Mouse (Mus musculus) spleen, adult 2 months (tissue): Measurements from ENCODE around the gene Anapc15. TPM values are rescaled to one million over a fixed set of nuclear protein-coding genes. Genes with fewer than 3 reads are reported as not detected.

Experiments
- DNase-seq, 2 experiments: peaks; one replicate each; pipeline versions ENCODE4 v3.0.0 to v3.0.0-alpha.2; 2012 to 2021; ENCODE audit warnings: low spot score in 2 of 2, low read depth in 1 of 2
- H3K27ac ChIP-seq: fragments of 200-500 bp; 2 replicates; pipeline ENCODE4 v1.5.1; 2012; ENCODE audit warnings: low read length, inconsistent platforms; ENCODE audit not compliant: insufficient read depth
- H3K27me3 ChIP-seq: fragments of 200-500 bp; 2 replicates; pipeline ENCODE4 v1.6.1; 2012; ENCODE audit warnings: mild to moderate bottlenecking, moderate library complexity, low read length, inconsistent platforms; ENCODE audit not compliant: control insufficient read depth, insufficient read depth
- H3K36me3 ChIP-seq: fragments of 200-500 bp; 2 replicates; pipeline ENCODE4 v1.6.1; 2012; ENCODE audit warnings: mild to moderate bottlenecking, low read length, inconsistent platforms; ENCODE audit not compliant: control insufficient read depth, insufficient read depth
- H3K4me1 ChIP-seq: fragments of 200-500 bp; 2 replicates; pipeline ENCODE4 v1.6.1; 2011; ENCODE audit warnings: inconsistent platforms; ENCODE audit not compliant: control insufficient read depth, insufficient read depth, insufficient read length
- H3K4me3 ChIP-seq: fragments of 200-500 bp; 2 replicates; pipeline ENCODE4 v1.5.1; 2011; ENCODE audit warnings: mild to moderate bottlenecking, inconsistent platforms; ENCODE audit not compliant: insufficient read depth, insufficient read length; ENCODE audit errors: extremely low read depth
- CTCF ChIP-seq: fragments of 200-500 bp; IDR thresholded peaks from 2 replicates; pipeline ENCODE4 v1.5.1; 2011; ENCODE audit warnings: mild to moderate bottlenecking, inconsistent platforms; ENCODE audit not compliant: insufficient read depth, insufficient read length, insufficient replicate concordance; ENCODE audit errors: extremely low read depth
- POLR2A ChIP-seq: fragments of 200-500 bp; IDR thresholded peaks from 2 replicates; pipeline ENCODE4 v1.6.1; 2011; ENCODE audit warnings: low read depth, low read length, inconsistent platforms
- WGBS: fragments of 180-500 bp; shearing (Covaris S2); methylation state at CpG from one replicate; pipeline ENCODE4 v1.1.7; 2018; 5-methylcytosine and 5-hydroxymethylcytosine counted together
- polyA plus RNA-seq: library from polyadenylated mRNA; depleted of rRNA; stranded (reverse); fragments of >200 nt; gene quantifications from 2 replicates; pipeline ENCODE4 v1.2.3, GENCODE M21; 2012; rRNA removed

Anapc15 gene
- 34.4 and 37.1 TPM in 2 replicates for polyA plus RNA-seq

- Histone ChIP-seq H3K4me3 (no peak within 1 kb of the TSS), H3K27me3 (no peaks in the 10 kb centered on the region), H3K27ac (no peak within 1 kb of the TSS), H3K4me1 (no peaks in the 10 kb centered on the region), H3K36me3 (no peaks in the 10 kb centered on the region)
- 62% methylated on average over 3 of the region's 3 CpGs for WGBS
- TF ChIP-seq CTCF (no peak), POLR2A (no peak)
- DNase-seq: no peak
Observed at GRCm38 (mm10) chr7:101863415-101863814, at the start of gene Anapc15. Gene Anapc15, plus strand, starts transcription at chr7:101863715.

DNA sequence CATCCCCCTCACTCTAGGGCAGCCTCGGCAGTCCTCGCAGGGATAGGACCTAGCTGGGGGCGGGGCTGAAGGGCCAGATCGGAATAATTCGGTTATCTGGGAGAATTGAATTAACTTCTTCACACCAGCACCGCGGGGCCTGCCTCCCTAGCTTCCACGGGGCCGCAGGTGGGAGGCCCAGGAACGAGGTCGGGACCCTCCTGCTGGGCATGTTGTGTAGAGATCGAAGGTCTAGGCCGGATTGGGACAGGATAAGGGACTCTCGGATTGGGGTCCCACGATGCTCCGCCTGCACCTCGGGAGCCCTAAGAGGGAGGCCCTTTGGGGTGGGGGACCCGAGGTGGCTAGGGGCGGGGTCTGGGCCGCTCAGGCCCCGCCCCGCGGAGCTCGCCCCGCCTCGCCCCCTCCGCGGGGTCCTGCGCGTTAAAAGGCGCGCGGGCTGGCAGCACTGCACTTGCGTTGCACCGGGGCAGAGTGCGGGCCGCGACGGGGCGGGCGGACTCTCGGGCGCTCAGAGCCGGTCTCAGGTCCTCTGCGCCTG, 45.6 kb upstream of the Anapc15 start, which contains the start of gene Phox2a:
Gene Phox2a (plus strand): TSS at position 453 of the 541 bp plus-strand sequence.
- DNase-seq: no peak
- peaks cover 29% of the 10 kb centered on the region for H3K27me3 ChIP-seq
- no peak within 1 kb of the TSS for H3K27ac ChIP-seq
- H3K36me3 ChIP-seq: no peaks in the 10 kb centered on the region
- WGBS: 7% methylated on average over 42 of the region's 45 CpGs
- TF ChIP-seq CTCF (no peak), POLR2A (no peak)
- H3K4me1 ChIP-seq: peaks cover 15% of the 10 kb centered on the region
- H3K4me3 ChIP-seq: no peak within 1 kb of the TSS

- Histone ChIP-seq H3K27ac (no peak overlapping the region), H3K4me3 (no peak overlapping the region; the same call in 1 of the 2 replicates), H3K4me1 (peaks cover 15% of the 10 kb centered on the region), H3K27me3 (peaks cover 29% of the 10 kb centered on the region), H3K36me3 (peaks cover 3% of the 10 kb centered on the region; the same call in 1 of the 2 replicates)
- TF ChIP-seq POLR2A (no peak), CTCF (no peak)
- 6% methylated on average over 35 of the region's 35 CpGs for WGBS
- DNase-seq: no peak
Observed at GRCm38 (mm10) chr7:101820295-101821030, 43.1 kb upstream of the Anapc15 start.

DNA sequence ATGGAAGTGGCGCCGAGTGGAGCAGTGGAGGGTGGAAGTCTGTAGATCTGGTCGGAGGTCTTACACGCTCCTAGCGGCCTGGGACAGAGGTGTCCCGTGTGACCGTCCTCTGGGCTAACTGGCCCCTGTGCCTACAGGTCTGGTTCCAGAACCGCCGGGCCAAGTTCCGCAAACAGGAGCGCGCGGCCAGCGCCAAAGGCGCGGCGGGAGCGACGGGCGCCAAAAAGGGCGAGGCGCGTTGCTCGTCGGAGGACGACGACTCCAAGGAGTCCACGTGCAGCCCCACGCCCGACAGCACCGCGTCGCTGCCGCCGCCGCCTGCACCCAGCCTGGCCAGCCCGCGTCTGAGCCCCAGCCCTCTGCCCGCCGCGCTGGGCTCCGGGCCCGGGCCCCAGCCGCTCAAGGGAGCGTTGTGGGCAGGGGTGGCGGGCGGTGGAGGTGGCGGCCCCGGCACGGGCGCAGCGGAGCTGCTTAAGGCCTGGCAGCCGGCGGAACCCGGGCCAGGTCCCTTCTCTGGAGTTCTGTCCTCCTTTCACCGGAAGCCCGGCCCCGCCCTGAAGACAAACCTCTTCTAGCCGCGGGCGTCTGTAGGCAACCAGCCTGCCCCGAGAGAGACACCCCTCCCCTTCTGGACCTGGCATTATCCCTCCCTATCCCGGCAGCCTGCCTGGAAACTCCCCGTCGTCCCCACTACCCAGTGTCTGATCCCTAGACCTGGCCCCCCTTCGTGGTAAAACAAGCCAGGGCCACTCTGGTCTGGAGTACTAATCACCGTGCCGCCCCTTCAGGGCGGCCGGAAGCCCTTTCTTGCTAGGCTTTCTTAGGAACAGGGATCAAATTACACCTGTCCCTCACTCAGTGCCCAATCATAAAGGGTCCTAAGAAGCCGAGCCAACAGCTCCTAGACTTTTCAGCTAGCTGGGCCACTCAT, 41.7 kb upstream of the Anapc15 start:
- peak overlapping the region; percentile 49 for H3K4me3 ChIP-seq
- WGBS: 3% methylated on average over 71 of the region's 71 CpGs
- no peak for DNase-seq
- H3K27me3 ChIP-seq: peaks cover 29% of the 10 kb centered on the region
- peaks cover 7% of the 10 kb centered on the region for H3K36me3 ChIP-seq
- no peak for TF ChIP-seq POLR2A
- no peak for TF ChIP-seq CTCF
- peaks cover 15% of the 10 kb centered on the region for H3K4me1 ChIP-seq
- H3K27ac ChIP-seq: no peak overlapping the region

- Histone ChIP-seq H3K36me3 (peaks cover 12% of the 10 kb centered on the region), H3K4me1 (peaks cover 15% of the 10 kb centered on the region), H3K27me3 (peaks cover 25% of the 10 kb centered on the region), H3K4me3 (no peak overlapping the region), H3K27ac (no peak overlapping the region)
- TF ChIP-seq CTCF: no peak
- TF ChIP-seq POLR2A: no peak
- DNase-seq: no peak
- 80% methylated on average over 32 of the region's 32 CpGs for WGBS
Observed at GRCm38 (mm10) chr7:101822836-101823757, 40.4 kb upstream of the Anapc15 start.
